9 mouse cellular contexts compared by ENCODE assay signal in genomic region chr10:81543633-81544032, GRCm38 (mm10). TPM values are rescaled to one million over a fixed set of nuclear protein-coding genes. Genes with fewer than 3 reads are reported as not detected.
DNase-seq lines count a peak whose midpoint lies in the region; ATAC-seq and TF ChIP-seq lines count a peak whose summit lies in the region.
"Had no signal": no experiment of that assay in that cellular context is flagged by ENCODE, and none has a peak within 500 bp of the region (broad histone marks: within the 10 kb centered on the region; RNA-seq: fewer than 3 reads in every experiment).

No protein-coding gene starts in this region.

- DNase-seq in gastrocnemius, adult 2 months: no peak
- DNase-seq in gastrocnemius, postnatal 4 days (ENCODE audit: low spot score in 2 of 2): no peak
- DNase-seq in thymus, adult 2 months: peak; percentile 18
- DNase-seq in thymus, adult 18-20 months: no peak
- DNase-seq in liver, embryonic 13.5 days: no peak
- DNase-seq in B cell, adult 2 months: no peak
- DNase-seq in layer of hippocampus, adult 11-12 months (ENCODE audit: low spot score): no peak
- no peak for DNase-seq in retina, postnatal 1 day
- DNase-seq: embryo, embryonic 11 days had no signal

- H3K4me3 ChIP-seq in gastrocnemius, adult 2 months: peak overlapping the region; percentile 80
- peak overlapping the region; percentile 84; the same call in 1 of the 2 replicates for H3K4me3 ChIP-seq in thymus, adult 2 months (ENCODE audit: control insufficient read depth, insufficient read depth, low read length)
- peak overlapping the region; percentile 85 for H3K4me3 ChIP-seq in liver, embryonic 13.5 days (replicated peaks)

- H3K27ac ChIP-seq in gastrocnemius, adult 2 months: peak overlapping the region; percentile 96
- no peak overlapping the region for H3K27ac ChIP-seq in thymus, adult 2 months (ENCODE audit: control insufficient read depth, insufficient read depth, low read length)
- H3K27ac ChIP-seq in liver, embryonic 13.5 days: peak overlapping the region; percentile 93; the same call in 1 of the 2 replicates

- H3K4me2 ChIP-seq in liver, embryonic 13.5 days: peak overlapping the region; percentile 97

- peak overlapping the region; percentile 90 for H3K9ac ChIP-seq in liver, embryonic 13.5 days

- no peak for TF ChIP-seq CTCF in gastrocnemius, adult 2 months (IDR thresholded peaks at IDR 0.05)
- no peak for TF ChIP-seq CTCF in thymus, adult 2 months (IDR thresholded peaks at IDR 0.05; ENCODE audit: borderline replicate concordance, control insufficient read depth, extremely low read depth, insufficient read depth, low read length, poor library complexity)

- TF ChIP-seq POLR2A in thymus, adult 2 months (IDR thresholded peaks at IDR 0.05; ENCODE audit: control insufficient read depth, extremely low read depth, insufficient read depth, low read length, poor library complexity): no peak

- H3K4me1 ChIP-seq in thymus, adult 2 months (replicated peaks; ENCODE audit: control insufficient read depth, insufficient read depth, low read length): peaks cover 33% of the 10 kb centered on the region
- H3K4me1 ChIP-seq in liver, embryonic 13.5 days (replicated peaks): peaks cover 67% of the 10 kb centered on the region

- ATAC-seq in liver, embryonic 13.5 days (ENCODE audit: low read depth): no peak

- H3K9me3 ChIP-seq in liver, embryonic 13.5 days (replicated peaks): no peaks in the 10 kb centered on the region

- intact Hi-C loops in gastrocnemius, adult 2 months (cut with DNase I): loop anchor here (5.0 to 10.0 kb wide), 2 partner anchors 46 to 169 kb away; partner anchors contain the start of genes Fzr1 and Ncln

- 82% methylated on average over 1 of the region's 1 CpGs for WGBS in thymus, adult 2 months
- 82% methylated on average over 1 of the region's 1 CpGs for WGBS in liver, embryonic 13.5 days (ENCODE audit: insufficient replicate concordance)

- H3K27me3 ChIP-seq in thymus, adult 2 months (ENCODE audit: control insufficient read depth, insufficient read depth, low read length): no peaks in the 10 kb centered on the region
- no peaks in the 10 kb centered on the region for H3K27me3 ChIP-seq in liver, embryonic 13.5 days

- no peaks in the 10 kb centered on the region for H3K36me3 ChIP-seq in thymus, adult 2 months (ENCODE audit: control insufficient read depth, insufficient read depth, low read length)
- peaks cover 29% of the 10 kb centered on the region for H3K36me3 ChIP-seq in liver, embryonic 13.5 days

RNA-seq across cellular contexts. Expression of gene Gna11, which starts 1.4 kb away (rescaled TPM):
- total RNA-seq in gastrocnemius, adult 2 months (2021): 10 to 100 TPM; 25.7 to 30.3 TPM
- total RNA-seq in gastrocnemius, postnatal 4 days (2021): 10 to 100 TPM; 56.8 to 59.5 TPM
- 73.1 and 81.0 TPM in 2 replicates for polyA plus RNA-seq in thymus, adult 2 months (2012; rRNA removed)
- polyA plus RNA-seq in liver, embryonic 13.5 days (2015; fragmentation: Nextera tagmentation; extraction: Ambion mirVana): 20.0 and 21.4 TPM in 2 replicates

RNA-seq across cellular contexts. Expression of gene Aes, which starts 15.7 kb away (rescaled TPM):
- 100 to 1,000 TPM; 847 to 871 TPM for total RNA-seq in gastrocnemius, adult 2 months (2021)
- 100 to 1,000 TPM; 537 to 620 TPM for total RNA-seq in gastrocnemius, postnatal 4 days (2021)
- polyA plus RNA-seq in thymus, adult 2 months (2012; rRNA removed): 3,110 and 3,125 TPM in 2 replicates
- 201 and 215 TPM in 2 replicates for polyA plus RNA-seq in liver, embryonic 13.5 days (2015; fragmentation: Nextera tagmentation; extraction: Ambion mirVana)

RNA-seq across cellular contexts. Expression of gene Gna15, which starts 19.6 kb away (rescaled TPM):
- under 1 TPM; 0.26 to 0.53 TPM for total RNA-seq in gastrocnemius, adult 2 months (2021)
- total RNA-seq in gastrocnemius, postnatal 4 days (2021): 1 to 10 TPM; 1.1 to 1.8 TPM
- 9.5 and 10.6 TPM in 2 replicates for polyA plus RNA-seq in thymus, adult 2 months (2012; rRNA removed)
- 7.2 and 7.5 TPM in 2 replicates for polyA plus RNA-seq in liver, embryonic 13.5 days (2015; fragmentation: Nextera tagmentation; extraction: Ambion mirVana)

RNA-seq across cellular contexts. Expression of gene Tle2, which starts 30.7 kb away (rescaled TPM):
- total RNA-seq in gastrocnemius, adult 2 months (2021): 1 to 10 TPM; 5.6 to 7.3 TPM
- total RNA-seq in gastrocnemius, postnatal 4 days (2021): 10 to 100 TPM in 1 of 2 experiments, 1 to 10 TPM in 1; 7.8 to 10.5 TPM
- polyA plus RNA-seq in thymus, adult 2 months (2012; rRNA removed): 100 and 115 TPM in 2 replicates
- polyA plus RNA-seq in liver, embryonic 13.5 days (2015; fragmentation: Nextera tagmentation; extraction: Ambion mirVana): 2.3 and 2.7 TPM in 2 replicates

RNA-seq across cellular contexts. Expression of gene S1pr4, which starts 43.7 kb away (rescaled TPM):
- total RNA-seq in gastrocnemius, adult 2 months (2021): 1 to 10 TPM in 1 of 2 experiments, under 1 TPM in 1; 0.97 to 1.2 TPM
- under 1 TPM; 0.37 to 0.54 TPM for total RNA-seq in gastrocnemius, postnatal 4 days (2021)
- polyA plus RNA-seq in thymus, adult 2 months (2012; rRNA removed): 84.3 and 87.2 TPM in 2 replicates
- 2.3 and 2.4 TPM in 2 replicates for polyA plus RNA-seq in liver, embryonic 13.5 days (2015; fragmentation: Nextera tagmentation; extraction: Ambion mirVana)
